Mouse (Mus musculus): Measurements from ENCODE around the gene Dtx4. TPM values are rescaled to one million over a fixed set of nuclear protein-coding genes. Genes with fewer than 3 reads are reported as not detected.

Gene Dtx4
- polyA plus RNA-seq, 1 experiment from 2014 or later, result 1.4 TPM

- Histone ChIP-seq H3K9ac (no peak overlapping the region), H3K4me3 (no peak overlapping the region), H3K4me1 (replicated peaks) (peaks cover 9% of the 10 kb centered on the region), H3K36me3 (no peaks in the 10 kb centered on the region), H3K27ac (ENCODE audit: poor library complexity, severe bottlenecking) (no peak overlapping the region), H3K27me3 (replicated peaks) (no peaks in the 10 kb centered on the region), H3K9me3 (replicated peaks) (no peaks in the 10 kb centered on the region), H3K4me2 (no peak overlapping the region)
- WGBS, result 86% methylated on average over 10 of the region's 10 CpGs
- ATAC-seq (ENCODE audit: insufficient number of reproducible peaks, low FRiP score), result no peak
These were observed 35.6 kb downstream of the Dtx4 start for GRCm38 (mm10) chr19:12465530-12466144.

GRCm38 (mm10) chr19:12464674-12465073 is 36.6 kb downstream of the Dtx4 start:
- 65% methylated on average over 4 of the region's 4 CpGs for WGBS
- H3K9ac ChIP-seq, result no peak overlapping the region
- no peak overlapping the region for H3K27ac ChIP-seq (ENCODE audit: poor library complexity, severe bottlenecking)

GRCm38 (mm10) chr19:12464127-12464526 is 37.1 kb downstream of the Dtx4 start:
- H3K27ac ChIP-seq (ENCODE audit: poor library complexity, severe bottlenecking), result no peak overlapping the region
- no peak overlapping the region for H3K9ac ChIP-seq
- peaks cover 9% of the 10 kb centered on the region for H3K4me1 ChIP-seq (replicated peaks)
- no peak overlapping the region for H3K4me2 ChIP-seq
- no peaks in the 10 kb centered on the region for H3K9me3 ChIP-seq (replicated peaks)
- ATAC-seq (ENCODE audit: insufficient number of reproducible peaks, low FRiP score), result no peak
- 70% methylated on average over 5 of the region's 5 CpGs for WGBS
- H3K4me3 ChIP-seq, result no peak overlapping the region
- no peaks in the 10 kb centered on the region for H3K27me3 ChIP-seq (replicated peaks)
- H3K36me3 ChIP-seq, result no peaks in the 10 kb centered on the region

More at GRCm38 (mm10) chr19:12464674-12465073, 36.6 kb downstream of the Dtx4 start:
- Histone ChIP-seq H3K36me3 (no peaks in the 10 kb centered on the region), H3K9me3 (replicated peaks) (no peaks in the 10 kb centered on the region), H3K4me2 (no peak overlapping the region), H3K27me3 (replicated peaks) (no peaks in the 10 kb centered on the region), H3K4me3 (no peak overlapping the region), H3K4me1 (replicated peaks) (peaks cover 9% of the 10 kb centered on the region)
- no peak for ATAC-seq (ENCODE audit: insufficient number of reproducible peaks, low FRiP score)

- Histone ChIP-seq H3K9ac (no peak overlapping the region), H3K9me3 (replicated peaks) (no peaks in the 10 kb centered on the region), H3K4me3 (no peak overlapping the region), H3K4me1 (replicated peaks) (peaks cover 9% of the 10 kb centered on the region), H3K27me3 (replicated peaks) (no peaks in the 10 kb centered on the region), H3K36me3 (no peaks in the 10 kb centered on the region), H3K4me2 (no peak overlapping the region), H3K27ac (ENCODE audit: poor library complexity, severe bottlenecking) (no peak overlapping the region)
- WGBS, result 8% methylated on average over 1 of the region's 1 CpGs
- ATAC-seq (ENCODE audit: insufficient number of reproducible peaks, low FRiP score), result no peak
These were observed 37.6 kb downstream of the Dtx4 start for GRCm38 (mm10) chr19:12463722-12464035.

- Histone ChIP-seq H3K9ac (no peak overlapping the region), H3K4me1 (replicated peaks) (peaks cover 9% of the 10 kb centered on the region), H3K36me3 (no peaks in the 10 kb centered on the region), H3K27me3 (replicated peaks) (no peaks in the 10 kb centered on the region), H3K4me2 (no peak overlapping the region), H3K9me3 (replicated peaks) (no peaks in the 10 kb centered on the region), H3K4me3 (no peak overlapping the region), H3K27ac (ENCODE audit: poor library complexity, severe bottlenecking) (no peak overlapping the region)
- 59% methylated on average over 7 of the region's 7 CpGs for WGBS
- no peak for ATAC-seq (ENCODE audit: insufficient number of reproducible peaks, low FRiP score)
These were observed 38.2 kb downstream of the Dtx4 start for GRCm38 (mm10) chr19:12462851-12463721.

- Histone ChIP-seq H3K36me3 (no peaks in the 10 kb centered on the region), H3K4me3 (no peak within 1 kb of the TSS), H3K4me2 (no peak within 1 kb of the TSS), H3K4me1 (replicated peaks) (peaks cover 9% of the 10 kb centered on the region), H3K9me3 (replicated peaks) (no peaks in the 10 kb centered on the region), H3K27ac (ENCODE audit: poor library complexity, severe bottlenecking) (no peak within 1 kb of the TSS), H3K27me3 (replicated peaks) (no peaks in the 10 kb centered on the region), H3K9ac (no peak within 1 kb of the TSS)
- no peak for ATAC-seq (ENCODE audit: insufficient number of reproducible peaks, low FRiP score)
- WGBS, result 78% methylated on average over 11 of the region's 11 CpGs
These were observed 40.7 kb downstream of the Dtx4 start, which contains the start of gene Mpeg1 for GRCm38 (mm10) chr19:12460282-12461249. Mpeg1 (plus strand) TSS chr19:12460779.

- Histone ChIP-seq H3K27ac (ENCODE audit: poor library complexity, severe bottlenecking) (no peak overlapping the region), H3K27me3 (replicated peaks) (no peaks in the 10 kb centered on the region), H3K9me3 (replicated peaks) (no peaks in the 10 kb centered on the region), H3K9ac (no peak overlapping the region), H3K4me2 (no peak overlapping the region), H3K4me1 (replicated peaks) (peaks cover 9% of the 10 kb centered on the region), H3K4me3 (no peak overlapping the region), H3K36me3 (no peaks in the 10 kb centered on the region)
- 79% methylated on average over 4 of the region's 4 CpGs for WGBS
- ATAC-seq (ENCODE audit: insufficient number of reproducible peaks, low FRiP score), result no peak
These were observed 41.7 kb downstream of the Dtx4 start for GRCm38 (mm10) chr19:12459516-12459915.

- WGBS, result 74% methylated on average over 12 of the region's 12 CpGs
- Histone ChIP-seq H3K27ac (ENCODE audit: poor library complexity, severe bottlenecking) (no peak overlapping the region), H3K27me3 (replicated peaks) (no peaks in the 10 kb centered on the region), H3K4me3 (no peak overlapping the region), H3K9me3 (replicated peaks) (no peaks in the 10 kb centered on the region), H3K4me1 (replicated peaks) (no peaks in the 10 kb centered on the region), H3K36me3 (no peaks in the 10 kb centered on the region), H3K4me2 (no peak overlapping the region), H3K9ac (no peak overlapping the region)
- ATAC-seq (ENCODE audit: insufficient number of reproducible peaks, low FRiP score), result no peak
These were observed 43.7 kb downstream of the Dtx4 start for GRCm38 (mm10) chr19:12457401-12458066.

- Histone ChIP-seq H3K36me3 (no peaks in the 10 kb centered on the region), H3K9me3 (replicated peaks) (no peaks in the 10 kb centered on the region), H3K27ac (ENCODE audit: poor library complexity, severe bottlenecking) (no peak overlapping the region), H3K9ac (no peak overlapping the region), H3K4me1 (replicated peaks) (peaks cover 7% of the 10 kb centered on the region; the same call in 1 of the 2 replicates), H3K4me3 (no peak overlapping the region), H3K27me3 (replicated peaks) (no peaks in the 10 kb centered on the region), H3K4me2 (no peak overlapping the region)
- 75% methylated on average over 3 of the region's 3 CpGs for WGBS
- no peak for ATAC-seq (ENCODE audit: insufficient number of reproducible peaks, low FRiP score)
These were observed 56.2 kb downstream of the Dtx4 start for GRCm38 (mm10) chr19:12445014-12445413.

GRCm38 (mm10) chr19:12442560-12442959 is 58.7 kb downstream of the Dtx4 start:
- H3K27ac ChIP-seq (ENCODE audit: poor library complexity, severe bottlenecking), result no peak overlapping the region
- H3K4me2 ChIP-seq, result peak overlapping the region; percentile 8; the same call in 1 of the 2 replicates
- H3K9ac ChIP-seq, result no peak overlapping the region
- H3K4me1 ChIP-seq (replicated peaks), result peaks cover 7% of the 10 kb centered on the region; the same call in 1 of the 2 replicates
- no peaks in the 10 kb centered on the region for H3K36me3 ChIP-seq
- no peaks in the 10 kb centered on the region for H3K27me3 ChIP-seq (replicated peaks)
- no peak for ATAC-seq (ENCODE audit: insufficient number of reproducible peaks, low FRiP score)
- no peak overlapping the region for H3K4me3 ChIP-seq
- H3K9me3 ChIP-seq (replicated peaks), result no peaks in the 10 kb centered on the region
- 61% methylated on average over 4 of the region's 4 CpGs for WGBS
